In genomic region chr7:53115781-53116180, GRCm38 (mm10) we compare ENCODE assay signal across 29 mouse cellular contexts.
A peak's percentile ranks its signal among the peaks of the same experiment; 100 is the strongest.
DNase-seq lines count a peak whose midpoint lies in the region; ATAC-seq lines count a peak whose summit lies in the region.
"Had no signal": no experiment of that assay in that cellular context is flagged by ENCODE, and none has a peak within 500 bp of the region (broad histone marks: within the 10 kb centered on the region; RNA-seq: fewer than 3 reads in every experiment).

No protein-coding gene starts in this region.

- no peaks in the 10 kb centered on the region for H3K4me1 ChIP-seq in forebrain, embryonic 11.5 days (replicated peaks; ENCODE audit: control insufficient read depth, insufficient read depth, low read length)
- H3K4me1 ChIP-seq in forebrain, embryonic 10.5 days = no peaks in the 10 kb centered on the region
- H3K4me1 ChIP-seq in midbrain, embryonic 14.5 days (ENCODE audit: control insufficient read depth, insufficient read depth, low read length) = 0 out of 2 replicates have a peak, but pooled peaks cover 3% of the 10 kb centered on the region
- H3K4me1 ChIP-seq in midbrain, embryonic 13.5 days (replicated peaks) = peaks cover 3% of the 10 kb centered on the region; the same call in 1 of the 2 replicates
- H3K4me1 ChIP-seq in midbrain, embryonic 16.5 days (ENCODE audit: control insufficient read depth, insufficient read depth, low read length) = no peaks in the 10 kb centered on the region
- H3K4me1 ChIP-seq: embryonic facial prominence, embryonic 12.5 days; embryonic facial prominence, embryonic 15.5 days; forebrain, embryonic 13.5 days; heart, embryonic 10.5 days; heart, embryonic 13.5 days had no signal

- no peak overlapping the region for H3K4me2 ChIP-seq in forebrain, embryonic 11.5 days (ENCODE audit: low read depth, low read length, severe bottlenecking)
- no peak overlapping the region for H3K4me2 ChIP-seq in midbrain, embryonic 14.5 days (ENCODE audit: low read length)
- no peak overlapping the region for H3K4me2 ChIP-seq in midbrain, embryonic 13.5 days (replicated peaks)
- H3K4me2 ChIP-seq in midbrain, embryonic 16.5 days (ENCODE audit: low read length) = no peak overlapping the region
- H3K4me2 ChIP-seq: embryonic facial prominence, embryonic 12.5 days; embryonic facial prominence, embryonic 15.5 days; forebrain, embryonic 13.5 days; heart, embryonic 13.5 days; hindbrain, embryonic 14.5 days had no signal

- H3K27ac ChIP-seq in forebrain, embryonic 11.5 days (ENCODE audit: low read depth, low read length) = no peak overlapping the region
- H3K27ac ChIP-seq in forebrain, embryonic 10.5 days = no peak overlapping the region
- H3K27ac ChIP-seq in midbrain, embryonic 14.5 days (replicated peaks; ENCODE audit: low read depth, low read length) = no peak overlapping the region
- H3K27ac ChIP-seq in midbrain, embryonic 13.5 days = no peak overlapping the region
- H3K27ac ChIP-seq in midbrain, embryonic 16.5 days (ENCODE audit: low read length) = no peak overlapping the region
- H3K27ac ChIP-seq: embryonic facial prominence, embryonic 12.5 days; embryonic facial prominence, embryonic 15.5 days; forebrain, embryonic 13.5 days; heart, adult 2 months; heart, embryonic 10.5 days; heart, embryonic 13.5 days; hindbrain, embryonic 14.5 days; hindbrain, postnatal 0 days had no signal

- no peak for DNase-seq in forebrain, embryonic 11.5 days (ENCODE audit: low spot score)
- DNase-seq in forebrain, embryonic 10.5 days (ENCODE audit: extremely low spot score, low spot score) = no peak
- DNase-seq in midbrain, embryonic 14.5 days = peak; percentile 56
- peak; percentile 4 for DNase-seq in brain, adult 2 months (ENCODE audit: low read depth, low spot score)
- no peak for DNase-seq in spleen, postnatal 4 days (ENCODE audit: low spot score in 2 of 2)
- DNase-seq: adrenal gland, postnatal 10 days; adrenal gland, postnatal 36 days; B cell, adult 2 months; cerebellum, adult 11-12 months; cerebellum, adult 8-10 months; cerebellum, postnatal 25 days; gastrocnemius, postnatal 10 days; gastrocnemius, postnatal 36 days; heart, adult 2 months; heart, postnatal 14 days; heart, postnatal 4 days had no signal

- H3K9me3 ChIP-seq in forebrain, embryonic 11.5 days (ENCODE audit: control insufficient read depth, low read length) = no peaks in the 10 kb centered on the region
- no peaks in the 10 kb centered on the region for H3K9me3 ChIP-seq in forebrain, embryonic 10.5 days
- H3K9me3 ChIP-seq in midbrain, embryonic 14.5 days (ENCODE audit: control insufficient read depth, low read length) = no peaks in the 10 kb centered on the region
- H3K9me3 ChIP-seq in midbrain, embryonic 13.5 days = no peaks in the 10 kb centered on the region
- no peaks in the 10 kb centered on the region for H3K9me3 ChIP-seq in midbrain, embryonic 16.5 days (replicated peaks; ENCODE audit: control insufficient read depth, low read length, poor library complexity, severe bottlenecking)
- H3K9me3 ChIP-seq: embryonic facial prominence, embryonic 12.5 days; embryonic facial prominence, embryonic 15.5 days; forebrain, embryonic 13.5 days; G1E; heart, embryonic 10.5 days; heart, embryonic 13.5 days had no signal

- no peaks in the 10 kb centered on the region for H3K36me3 ChIP-seq in forebrain, embryonic 11.5 days (ENCODE audit: control insufficient read depth, insufficient read depth, low read length)
- no peaks in the 10 kb centered on the region for H3K36me3 ChIP-seq in forebrain, embryonic 10.5 days (replicated peaks)
- no peaks in the 10 kb centered on the region for H3K36me3 ChIP-seq in midbrain, embryonic 14.5 days (ENCODE audit: control insufficient read depth, insufficient read depth, low read length)
- no peaks in the 10 kb centered on the region for H3K36me3 ChIP-seq in midbrain, embryonic 13.5 days
- no peaks in the 10 kb centered on the region for H3K36me3 ChIP-seq in midbrain, embryonic 16.5 days (ENCODE audit: control insufficient read depth, insufficient read depth, low read length)
- H3K36me3 ChIP-seq: embryonic facial prominence, embryonic 12.5 days; embryonic facial prominence, embryonic 15.5 days; G1E; heart, embryonic 10.5 days; heart, embryonic 13.5 days had no signal

- no peak overlapping the region for H3K4me3 ChIP-seq in forebrain, embryonic 11.5 days (ENCODE audit: low read depth, low read length)
- no peak overlapping the region for H3K4me3 ChIP-seq in forebrain, embryonic 10.5 days
- no peak overlapping the region for H3K4me3 ChIP-seq in midbrain, embryonic 14.5 days (replicated peaks; ENCODE audit: low read depth, low read length)
- H3K4me3 ChIP-seq in midbrain, embryonic 13.5 days (replicated peaks) = no peak overlapping the region
- no peak overlapping the region for H3K4me3 ChIP-seq in midbrain, embryonic 16.5 days (ENCODE audit: low read depth, low read length)
- H3K4me3 ChIP-seq: embryonic facial prominence, embryonic 12.5 days; embryonic facial prominence, embryonic 15.5 days; forebrain, embryonic 13.5 days; heart, adult 2 months; heart, embryonic 10.5 days; heart, embryonic 13.5 days had no signal

- WGBS in forebrain, embryonic 11.5 days = 69% methylated on average over 2 of the region's 2 CpGs
- 71% methylated on average over 2 of the region's 2 CpGs for WGBS in forebrain, embryonic 10.5 days
- 31% methylated on average over 2 of the region's 2 CpGs for WGBS in midbrain, embryonic 14.5 days
- 36% methylated on average over 2 of the region's 2 CpGs for WGBS in midbrain, embryonic 13.5 days
- 23% methylated on average over 2 of the region's 2 CpGs for WGBS in midbrain, embryonic 16.5 days

- H3K27me3 ChIP-seq in forebrain, embryonic 11.5 days (ENCODE audit: control insufficient read depth, insufficient read depth, low read length) = no peaks in the 10 kb centered on the region
- no peaks in the 10 kb centered on the region for H3K27me3 ChIP-seq in forebrain, embryonic 10.5 days (ENCODE audit: poor library complexity, severe bottlenecking)
- no peaks in the 10 kb centered on the region for H3K27me3 ChIP-seq in midbrain, embryonic 14.5 days (ENCODE audit: control insufficient read depth, insufficient read depth, low read length)
- no peaks in the 10 kb centered on the region for H3K27me3 ChIP-seq in midbrain, embryonic 13.5 days
- no peaks in the 10 kb centered on the region for H3K27me3 ChIP-seq in midbrain, embryonic 16.5 days (ENCODE audit: control insufficient read depth, insufficient read depth, low read depth, low read length)
- H3K27me3 ChIP-seq: CH12.LX; embryonic facial prominence, embryonic 12.5 days; embryonic facial prominence, embryonic 15.5 days; forebrain, embryonic 13.5 days; heart, embryonic 13.5 days; Patski had no signal

- ATAC-seq in forebrain, embryonic 11.5 days (replicated peaks; ENCODE audit: low FRiP score) = 0 out of 2 replicates have a peak, but pooled peaks have one; percentile 24
- no peak for ATAC-seq in midbrain, embryonic 14.5 days (ENCODE audit: low FRiP score, low TSS enrichment)
- no peak for ATAC-seq in midbrain, embryonic 13.5 days
- ATAC-seq in midbrain, embryonic 16.5 days = peak; percentile 36; the same call in 1 of the 2 replicates
- ATAC-seq: forebrain, embryonic 13.5 days; hindbrain, postnatal 0 days; inflammation-experienced regulatory T-cells, adult 6 months; Patski had no signal

- H3K9ac ChIP-seq in forebrain, embryonic 11.5 days (ENCODE audit: low read length) = no peak overlapping the region
- H3K9ac ChIP-seq in midbrain, embryonic 14.5 days (replicated peaks; ENCODE audit: low read length) = no peak overlapping the region
- H3K9ac ChIP-seq in midbrain, embryonic 13.5 days (replicated peaks) = no peak overlapping the region
- H3K9ac ChIP-seq in midbrain, embryonic 16.5 days (ENCODE audit: low read depth, low read length) = no peak overlapping the region
- H3K9ac ChIP-seq: embryonic facial prominence, embryonic 12.5 days; embryonic facial prominence, embryonic 15.5 days; forebrain, embryonic 13.5 days; heart, embryonic 13.5 days; hindbrain, embryonic 14.5 days had no signal

Comparison
In these comparisons a context has a peak if more than half of its experiments do, and no peak if none do; other contexts are left out.
1. ATAC-seq: peak in forebrain, embryonic 11.5 days (single experiment) and midbrain, embryonic 16.5 days (single experiment); none in midbrain, embryonic 14.5 days (single experiment) and midbrain, embryonic 13.5 days (single experiment).
2. DNase-seq: peak in midbrain, embryonic 14.5 days (single experiment) and brain, adult 2 months (single experiment); none in forebrain, embryonic 11.5 days (single experiment), forebrain, embryonic 10.5 days (single experiment) and spleen, postnatal 4 days (0 of 2).